Mouse (Mus musculus): Measurements from ENCODE around the gene Stat1. TPM values are rescaled to one million over a fixed set of nuclear protein-coding genes. Genes with fewer than 3 reads are reported as not detected.

Stat1 gene
- polyA plus RNA-seq (2017; shearing (Covaris generic)): 1,058 TPM

DNA sequence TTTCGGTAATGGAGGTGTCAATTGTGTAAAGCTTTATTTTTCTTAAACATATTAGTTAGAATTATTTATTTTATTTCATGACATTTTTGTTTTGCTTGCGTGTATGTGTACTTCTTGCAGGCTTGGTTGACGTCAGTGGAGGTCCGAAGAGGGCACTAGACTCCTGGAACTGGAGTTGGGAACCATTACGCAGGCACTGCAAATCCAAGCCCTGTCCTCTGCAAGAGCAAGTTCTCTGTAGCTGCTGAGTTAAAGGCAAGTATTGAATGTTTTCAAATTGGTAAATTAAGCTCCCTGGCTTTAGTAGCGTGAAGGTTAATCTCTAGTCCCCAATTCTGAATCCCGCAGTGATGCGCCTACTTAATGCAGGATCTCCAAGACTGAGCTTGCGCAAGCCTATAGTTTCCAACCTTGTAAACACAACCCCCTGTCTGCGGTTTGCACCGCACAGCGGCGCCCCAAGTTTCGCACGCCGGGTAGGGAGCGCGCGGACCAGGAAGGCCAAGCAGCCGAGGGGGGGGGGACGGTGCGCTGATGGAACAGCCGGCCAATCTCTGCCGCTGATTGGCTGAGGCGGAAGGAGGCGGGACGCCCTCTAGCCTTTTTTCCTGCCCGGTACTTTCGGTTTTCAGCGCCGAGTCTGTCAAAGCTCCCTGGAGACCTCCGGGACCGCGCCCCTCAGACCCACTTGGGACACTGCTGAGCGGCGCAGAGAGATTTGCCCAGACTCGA, at the start of gene Stat1:
Stat1 (plus strand) TSS at position 581 of the 732 bp plus-strand sequence.

Other genes with a start within 250 kb of the Stat1 start
- 0.19 TPM for gene Myo1b, start 203.4 kb upstream of the Stat1 start, polyA plus RNA-seq (2017; shearing (Covaris generic))
- 201 TPM for gene Stat4, start 132.3 kb upstream of the Stat1 start, polyA plus RNA-seq (2017; shearing (Covaris generic))
- 21.9 TPM for gene Gls, start 113.8 kb downstream of the Stat1 start, polyA plus RNA-seq (2017; shearing (Covaris generic))

All from CD4-positive, CD25-positive, alpha-beta regulatory T cell, adult 9 weeks (primary cell).